Mouse (Mus musculus) spleen, adult 2 months (tissue): ENCODE measurements at regions not wholly inside any gene's neighbourhood (a gene's known extent, or its start where the extent isn't known, plus 50 kb on each side); places are given as distances from the start of the nearest gene placed in this dataset.

Experiments
- CTCF ChIP-seq: fragments of 200-500 bp; IDR thresholded peaks from 2 replicates; pipeline ENCODE4 v1.5.1; 2011; ENCODE audit warnings: mild to moderate bottlenecking, inconsistent platforms; ENCODE audit not compliant: insufficient read depth, insufficient read length, insufficient replicate concordance; ENCODE audit errors: extremely low read depth
- POLR2A ChIP-seq: fragments of 200-500 bp; IDR thresholded peaks from 2 replicates; pipeline ENCODE4 v1.6.1; 2011; ENCODE audit warnings: low read depth, low read length, inconsistent platforms

GRCm38 (mm10) chr3:78736111-78736510 is 550.2 kb downstream of the Rapgef2 start:
- TF ChIP-seq CTCF (no peak), POLR2A (no peak)
